Mouse (Mus musculus) spleen, adult 2 months (tissue): ENCODE results near the gene Fermt3.

Experiments
- CTCF ChIP-seq: fragments of 200-500 bp; IDR thresholded peaks from 2 replicates; pipeline ENCODE4 v1.5.1; 2011; ENCODE audit warnings: mild to moderate bottlenecking, inconsistent platforms; ENCODE audit not compliant: insufficient read depth, insufficient read length, insufficient replicate concordance; ENCODE audit errors: extremely low read depth
- POLR2A ChIP-seq: fragments of 200-500 bp; IDR thresholded peaks from 2 replicates; pipeline ENCODE4 v1.6.1; 2011; ENCODE audit warnings: low read depth, low read length, inconsistent platforms

GRCm38 (mm10) chr19:6978639-6978974, 40.7 kb downstream of the Fermt3 start:
- TF ChIP-seq CTCF (no peak), POLR2A (no peak)
